Mouse (Mus musculus): ENCODE measurements around the gene Zfp473. TPM values are rescaled to one million over a fixed set of nuclear protein-coding genes. Genes with fewer than 3 reads are reported as not detected.
"Not testable (repeated sequence)": the region's sequence is repeated elsewhere in the genome, so short reads cannot be mapped to it uniquely, and the experiment has no call there.

Gene Zfp473
- 1.0 and 1.1 TPM in 2 replicates for polyA plus RNA-seq (2012; rRNA removed)

DNA sequence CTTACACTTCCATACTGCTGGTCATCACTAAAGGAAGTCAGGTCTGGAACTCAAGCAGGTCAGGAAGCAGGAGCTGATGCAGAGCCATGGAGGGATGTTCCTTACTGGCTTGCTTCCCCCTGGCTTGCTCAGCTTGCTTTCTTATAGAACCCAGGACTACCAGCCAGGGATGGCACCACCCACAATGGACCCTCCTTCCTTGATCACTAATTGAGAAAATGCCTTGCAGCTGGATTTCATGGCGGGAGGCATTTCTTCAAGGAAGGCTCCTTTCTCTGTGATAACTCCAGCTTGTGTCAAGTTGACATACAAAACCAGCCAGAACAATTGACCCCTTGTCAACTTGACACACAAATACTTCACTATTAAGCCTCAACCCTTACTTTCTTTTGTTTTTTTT, at the start of gene Zfp473:
Zfp473 (minus strand) TSS at position 101 of the 400 bp plus-strand sequence.
- not testable (repeated sequence) for DNase-seq (ENCODE audit: low read depth)

DNA sequence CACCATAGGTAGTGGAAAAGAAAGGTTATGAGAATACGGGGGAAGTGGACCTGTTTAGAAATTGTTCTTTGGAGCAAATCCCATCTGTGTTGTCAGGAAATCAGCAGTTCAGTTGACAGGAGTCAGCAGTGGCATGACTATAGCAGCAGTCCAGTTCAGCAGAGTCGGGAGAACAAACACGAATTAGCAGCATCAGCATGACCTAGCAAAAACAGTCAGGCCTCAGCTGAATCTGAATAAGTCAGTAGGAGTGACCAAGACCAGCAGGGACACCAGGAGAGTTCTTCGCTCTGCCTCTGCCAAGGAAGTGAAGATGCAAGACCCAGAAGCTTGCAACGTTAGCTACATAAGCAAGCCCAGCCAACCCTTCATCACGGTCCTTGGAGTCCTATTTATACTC, 41.9 kb upstream of the Zfp473 start:
- no peak for TF ChIP-seq POLR2A (IDR thresholded peaks at IDR 0.05; ENCODE audit: borderline replicate concordance, extremely low read depth, insufficient read depth, insufficient read length, poor library complexity, severe bottlenecking)
- no peak for TF ChIP-seq CTCF (IDR thresholded peaks at IDR 0.05; ENCODE audit: borderline replicate concordance, extremely low read depth, insufficient read depth, insufficient read length)
- DNase-seq (ENCODE audit: low read depth): no peak

DNA sequence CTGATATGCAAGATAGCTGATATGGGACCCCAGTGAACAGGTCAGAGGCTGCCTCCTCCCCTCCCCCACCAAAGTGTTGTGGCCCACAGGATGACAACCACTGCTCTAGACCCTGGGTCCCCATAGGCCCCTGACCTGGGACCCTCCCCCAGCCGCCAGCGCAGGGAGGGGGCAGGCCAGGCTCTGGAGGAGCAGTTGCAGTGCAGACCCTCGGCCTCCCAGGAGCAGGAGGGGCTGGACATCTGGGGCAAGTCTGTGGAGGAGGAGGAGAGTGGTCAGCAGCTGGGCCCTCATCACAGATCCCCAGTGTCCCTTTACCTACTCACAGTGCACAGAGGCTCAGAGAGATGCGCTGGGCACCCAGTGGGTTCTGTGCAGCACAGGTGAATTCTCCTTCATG, 39.2 kb upstream of the Zfp473 start:
- TF ChIP-seq CTCF (IDR thresholded peaks at IDR 0.05; ENCODE audit: borderline replicate concordance, extremely low read depth, insufficient read depth, insufficient read length): no peak
- no peak for TF ChIP-seq POLR2A (IDR thresholded peaks at IDR 0.05; ENCODE audit: borderline replicate concordance, extremely low read depth, insufficient read depth, insufficient read length, poor library complexity, severe bottlenecking)
- no peak for DNase-seq (ENCODE audit: low read depth)

DNA sequence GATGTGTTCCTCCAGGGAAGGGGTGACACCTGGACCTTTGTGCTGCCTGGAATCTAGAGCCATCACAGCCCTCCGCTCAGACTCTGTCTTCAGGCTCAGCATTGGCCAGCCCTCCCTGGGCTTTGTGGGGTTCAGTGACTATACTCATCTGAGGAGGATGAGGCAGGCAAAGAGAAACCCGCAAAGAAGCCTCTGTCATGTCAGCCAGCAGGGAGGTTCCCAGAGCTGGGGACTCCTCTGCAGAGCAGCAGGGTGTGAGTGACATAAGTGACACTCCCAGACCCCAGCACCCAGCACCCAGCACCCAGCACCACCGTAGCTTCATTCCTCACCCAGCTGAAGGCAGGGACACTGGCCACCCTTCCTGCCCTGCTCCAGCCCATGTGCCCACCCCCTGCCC, 38.7 kb upstream of the Zfp473 start:
- TF ChIP-seq CTCF (IDR thresholded peaks at IDR 0.05; ENCODE audit: borderline replicate concordance, extremely low read depth, insufficient read depth, insufficient read length) (no peak), POLR2A (IDR thresholded peaks at IDR 0.05; ENCODE audit: borderline replicate concordance, extremely low read depth, insufficient read depth, insufficient read length, poor library complexity, severe bottlenecking) (no peak)
- DNase-seq (ENCODE audit: low read depth): no peak

DNA sequence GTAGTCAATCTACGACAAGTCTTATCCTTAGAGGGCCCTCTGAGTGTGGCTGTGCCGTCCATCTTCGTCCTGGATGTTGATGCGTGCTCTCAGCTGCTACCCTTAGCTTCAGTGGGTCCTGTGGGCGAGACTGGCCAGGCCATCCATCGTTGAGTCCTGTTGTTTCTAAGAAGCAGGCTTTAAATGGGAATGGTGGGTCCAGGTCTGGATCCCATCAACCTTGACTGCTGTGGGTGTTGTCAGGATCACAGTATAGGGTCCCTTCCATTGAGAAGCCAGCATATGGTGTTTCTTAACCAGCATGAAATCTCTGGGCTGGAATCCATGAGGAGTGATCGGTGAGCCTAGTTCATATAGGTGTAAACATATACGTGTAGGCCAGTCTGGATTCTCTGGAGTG, 29.3 kb upstream of the Zfp473 start:
- DNase-seq (ENCODE audit: low read depth): no peak
- TF ChIP-seq POLR2A (IDR thresholded peaks at IDR 0.05; ENCODE audit: borderline replicate concordance, extremely low read depth, insufficient read depth, insufficient read length, poor library complexity, severe bottlenecking) (no peak), CTCF (IDR thresholded peaks at IDR 0.05; ENCODE audit: borderline replicate concordance, extremely low read depth, insufficient read depth, insufficient read length) (no peak)

GRCm38 (mm10) chr7:44776849-44777498, 26.1 kb upstream of the Zfp473 start:
- TF ChIP-seq CTCF (IDR thresholded peaks at IDR 0.05; ENCODE audit: borderline replicate concordance, extremely low read depth, insufficient read depth, insufficient read length): no peak
- no peak for TF ChIP-seq POLR2A (IDR thresholded peaks at IDR 0.05; ENCODE audit: borderline replicate concordance, extremely low read depth, insufficient read depth, insufficient read length, poor library complexity, severe bottlenecking)
- DNase-seq (ENCODE audit: low read depth): no peak

GRCm38 (mm10) chr7:44772591-44773204, 21.8 kb upstream of the Zfp473 start:
- no peak for DNase-seq (ENCODE audit: low read depth)
- TF ChIP-seq CTCF (IDR thresholded peaks at IDR 0.05; ENCODE audit: borderline replicate concordance, extremely low read depth, insufficient read depth, insufficient read length) (no peak), POLR2A (IDR thresholded peaks at IDR 0.05; ENCODE audit: borderline replicate concordance, extremely low read depth, insufficient read depth, insufficient read length, poor library complexity, severe bottlenecking) (no peak)

GRCm38 (mm10) chr7:44770046-44770578, 19.3 kb upstream of the Zfp473 start:
- peak; percentile 59 for DNase-seq (ENCODE audit: low read depth)
- TF ChIP-seq POLR2A (IDR thresholded peaks at IDR 0.05; ENCODE audit: borderline replicate concordance, extremely low read depth, insufficient read depth, insufficient read length, poor library complexity, severe bottlenecking) (no peak), CTCF (IDR thresholded peaks at IDR 0.05; ENCODE audit: borderline replicate concordance, extremely low read depth, insufficient read depth, insufficient read length) (no peak)

DNA sequence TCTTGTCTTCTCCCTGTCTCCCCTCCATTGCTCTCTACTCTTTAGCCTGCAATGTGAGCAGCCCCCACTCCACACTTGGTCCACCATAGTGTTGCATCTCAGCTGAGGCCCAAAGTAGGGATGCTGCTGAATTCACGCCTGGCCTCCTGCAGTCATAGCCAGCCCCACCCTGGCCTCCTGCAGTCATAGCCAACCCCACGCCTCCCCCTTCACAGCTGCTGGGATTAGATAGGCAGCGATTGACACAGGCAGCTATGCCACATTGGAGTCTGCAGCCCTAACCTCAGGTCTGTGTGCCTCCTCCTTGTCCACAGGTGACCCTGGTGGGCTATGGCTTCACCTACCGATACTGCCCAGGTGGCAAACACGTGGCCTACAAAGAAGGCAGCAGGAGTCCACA, 17.3 kb upstream of the Zfp473 start:
- DNase-seq (ENCODE audit: low read depth): no peak
- TF ChIP-seq CTCF (IDR thresholded peaks at IDR 0.05; ENCODE audit: borderline replicate concordance, extremely low read depth, insufficient read depth, insufficient read length): no peak
- TF ChIP-seq POLR2A (IDR thresholded peaks at IDR 0.05; ENCODE audit: borderline replicate concordance, extremely low read depth, insufficient read depth, insufficient read length, poor library complexity, severe bottlenecking): no peak

GRCm38 (mm10) chr7:44760366-44760765, 9.5 kb upstream of the Zfp473 start:
- TF ChIP-seq POLR2A (IDR thresholded peaks at IDR 0.05; ENCODE audit: borderline replicate concordance, extremely low read depth, insufficient read depth, insufficient read length, poor library complexity, severe bottlenecking): no peak
- TF ChIP-seq CTCF (IDR thresholded peaks at IDR 0.05; ENCODE audit: borderline replicate concordance, extremely low read depth, insufficient read depth, insufficient read length): no peak
- DNase-seq (ENCODE audit: low read depth): no peak

DNA sequence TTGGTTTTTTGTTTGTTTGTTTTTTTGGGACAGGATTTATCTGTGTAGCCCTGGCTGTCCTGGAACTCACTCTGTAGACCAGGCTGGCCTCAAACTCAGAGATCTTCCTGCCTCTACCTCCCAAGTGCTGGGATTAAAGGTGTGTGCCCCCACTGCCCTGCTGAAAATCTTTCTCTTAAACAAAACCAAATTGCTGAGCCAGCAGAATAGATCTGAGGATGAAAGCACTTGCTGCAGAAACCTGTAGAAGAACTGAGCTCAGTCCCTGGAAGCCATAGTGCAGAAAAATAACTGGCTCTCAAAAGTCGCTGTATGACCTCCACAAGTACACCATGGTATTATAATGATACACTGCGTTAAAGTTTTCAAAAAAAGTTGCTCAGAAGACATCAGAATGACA, 6.3 kb upstream of the Zfp473 start:
- TF ChIP-seq POLR2A (IDR thresholded peaks at IDR 0.05; ENCODE audit: borderline replicate concordance, extremely low read depth, insufficient read depth, insufficient read length, poor library complexity, severe bottlenecking) (no peak), CTCF (IDR thresholded peaks at IDR 0.05; ENCODE audit: borderline replicate concordance, extremely low read depth, insufficient read depth, insufficient read length) (no peak)
- DNase-seq (ENCODE audit: low read depth): no peak

Data from brain, embryonic 14.5 days (tissue).